Mouse (Mus musculus) heart, postnatal 10 days (tissue): ENCODE measurements around the gene Bspry. TPM values are rescaled to one million over a fixed set of nuclear protein-coding genes. Genes with fewer than 3 reads are reported as not detected.

ENCODE experiments used
- DNase-seq, 2 experiments: peaks; one replicate each; pipeline ENCODE4 v3.0.0; 2021
- intact Hi-C: fragments of 180-260 bp; cut with DNase I; formaldehyde crosslinking; loops from one replicate; pipeline ENCODE4 v1.15.1; 2025
- total RNA-seq, 2 experiments: library from RNA; stranded (reverse); gene quantifications; 2 replicates each; pipeline ENCODE4 v1.2.3; 2021

Gene Bspry
- total RNA-seq, 2 experiments from 2014 or later = 0.19 TPM; not detected in 1

- no peak for DNase-seq
- intact Hi-C loops = no loop called here
These were observed 34.2 kb downstream of the Bspry start for GRCm38 (mm10) chr4:62513998-62514506.

GRCm38 (mm10) chr4:62514995-62515394 is 35.1 kb downstream of the Bspry start:
- intact Hi-C loops = loop anchor here (5.0 kb wide), 1 partner anchor 153 kb away; the partner anchor contains the start of genes Fkbp15 and Slc31a1

GRCm38 (mm10) chr4:62515490-62515889 is 35.6 kb downstream of the Bspry start:
- no peak for DNase-seq
- intact Hi-C loops = loop anchor here (5.0 kb wide), 1 partner anchor 153 kb away; the partner anchor contains the start of genes Fkbp15 and Slc31a1

More at GRCm38 (mm10) chr4:62514995-62515394, 35.1 kb downstream of the Bspry start:
- no peak for DNase-seq

GRCm38 (mm10) chr4:62516079-62516478 is 36.2 kb downstream of the Bspry start:
- intact Hi-C loops = loop anchor here (5.0 kb wide), 1 partner anchor 154 kb away; the partner anchor contains the start of genes Fkbp15 and Slc31a1
- DNase-seq = peak; percentile 63 to 73

- intact Hi-C loops = loop anchor here (5.0 kb wide), 1 partner anchor 154 kb away; the partner anchor contains the start of genes Fkbp15 and Slc31a1
- no peak for DNase-seq
These were observed 36.7 kb downstream of the Bspry start for GRCm38 (mm10) chr4:62516579-62516978.

- no peak for DNase-seq
- intact Hi-C loops = loop anchor here (5.0 kb wide), 1 partner anchor 155 kb away; the partner anchor contains the start of genes Fkbp15 and Slc31a1
These were observed 37.2 kb downstream of the Bspry start for GRCm38 (mm10) chr4:62517046-62517445.

GRCm38 (mm10) chr4:62517538-62518415 is 37.9 kb downstream of the Bspry start:
- intact Hi-C loops = loop anchor here (5.0 kb wide), 1 partner anchor 155 kb away; the partner anchor contains the start of genes Fkbp15 and Slc31a1

GRCm38 (mm10) chr4:62518416-62519121 is 38.7 kb downstream of the Bspry start:
- intact Hi-C loops = loop anchor here (5.0 kb wide), 1 partner anchor 156 kb away; the partner anchor contains the start of genes Fkbp15 and Slc31a1
- peak; percentile 64 to 67 for DNase-seq

More at GRCm38 (mm10) chr4:62517538-62518415, 37.9 kb downstream of the Bspry start:
- no peak for DNase-seq

- no peak for DNase-seq
- intact Hi-C loops = loop anchor here (5.0 kb wide), 1 partner anchor 157 kb away; the partner anchor contains the start of genes Fkbp15 and Slc31a1
These were observed 39.4 kb downstream of the Bspry start for GRCm38 (mm10) chr4:62519122-62519848.

- peak; percentile 92 to 93 for DNase-seq
- intact Hi-C loops = loop anchor here (5.0 kb wide), 1 partner anchor 158 kb away; the partner anchor contains the start of genes Fkbp15 and Slc31a1
These were observed 40.0 kb downstream of the Bspry start, which contains the start of gene Alad for GRCm38 (mm10) chr4:62519849-62520233. Gene Alad, minus strand, starts transcription at chr4:62519918.

- intact Hi-C loops = no loop called here
- no peak for DNase-seq
These were observed 41.1 kb downstream of the Bspry start for GRCm38 (mm10) chr4:62520892-62521400.

- peak; percentile 98 to 99 for DNase-seq
- intact Hi-C loops = no loop called here
These were observed 45.0 kb downstream of the Bspry start, which contains the start of the genes Pole3 and 4933430I17Rik for GRCm38 (mm10) chr4:62524651-62525488. Gene Pole3, minus strand, starts transcription at chr4:62525068. Gene 4933430I17Rik, plus strand, starts transcription at chr4:62525369.

GRCm38 (mm10) chr4:62525489-62525811 is 45.6 kb downstream of the Bspry start:
- no peak for DNase-seq
- intact Hi-C loops = no loop called here

- intact Hi-C loops = no loop called here
- no peak for DNase-seq
These were observed 46.4 kb downstream of the Bspry start for GRCm38 (mm10) chr4:62526256-62526655.

GRCm38 (mm10) chr4:62527655-62528054 is 47.8 kb downstream of the Bspry start:
- DNase-seq = no peak
- intact Hi-C loops = no loop called here

GRCm38 (mm10) chr4:62533729-62534128 is 53.9 kb downstream of the Bspry start:
- intact Hi-C loops = no loop called here

GRCm38 (mm10) chr4:62541802-62542201 is 61.9 kb downstream of the Bspry start:
- intact Hi-C loops = no loop called here
- no peak for DNase-seq

More at GRCm38 (mm10) chr4:62533729-62534128, 53.9 kb downstream of the Bspry start:
- DNase-seq = no peak

- no peak for DNase-seq
- intact Hi-C loops = no loop called here
These were observed 63.9 kb downstream of the Bspry start for GRCm38 (mm10) chr4:62543782-62544181.

- intact Hi-C loops = no loop called here
- no peak for DNase-seq
These were observed 64.9 kb downstream of the Bspry start for GRCm38 (mm10) chr4:62544801-62545200.
